Mouse (Mus musculus) intestine, embryonic 16.5 days (tissue): ENCODE measurements around the gene Rhbg. TPM values are rescaled to one million over a fixed set of nuclear protein-coding genes. Genes with fewer than 3 reads are reported as not detected.

Experiments
- ATAC-seq: fragments of 200-750 bp; cut with Nextera tagmentation; 2 replicates; pipeline ENCODE4 v1.8.0; 2017; ENCODE audit warnings: moderate TSS enrichment, moderate library complexity
- H3K27ac ChIP-seq: fragments of 300-500 bp; sonication (generic); 2 replicates; pipeline ENCODE4 v1.5.1; 2014; ENCODE audit warnings: mild to moderate bottlenecking, low read length
- H3K27me3 ChIP-seq: fragments of 300-500 bp; sonication (generic); replicated peaks from 2 replicates; pipeline ENCODE4 v1.6.1; 2014; ENCODE audit warnings: low read length, control low read depth, mixed read lengths; ENCODE audit not compliant: control insufficient read depth, insufficient read depth
- H3K36me3 ChIP-seq: fragments of 300-500 bp; sonication (generic); 2 replicates; pipeline ENCODE4 v1.6.1; 2014; ENCODE audit warnings: low read length, control low read depth; ENCODE audit not compliant: control insufficient read depth, insufficient read depth
- H3K4me1 ChIP-seq: fragments of 300-500 bp; sonication (generic); 2 replicates; pipeline ENCODE4 v1.6.1; 2014; ENCODE audit warnings: low read length, control low read depth, mixed read lengths; ENCODE audit not compliant: control insufficient read depth, insufficient read depth
- H3K4me2 ChIP-seq: fragments of 300-500 bp; sonication (generic); 2 replicates; pipeline ENCODE4 v1.6.1; 2014; ENCODE audit warnings: low read depth, low read length, control low read depth
- H3K4me3 ChIP-seq: fragments of 300-500 bp; sonication (generic); 2 replicates; pipeline ENCODE4 v1.5.1; 2014; ENCODE audit warnings: mild to moderate bottlenecking, low read length
- H3K9ac ChIP-seq: fragments of 300-500 bp; sonication (generic); 2 replicates; pipeline ENCODE4 v1.6.1; 2014; ENCODE audit warnings: low read depth, low read length
- H3K9me3 ChIP-seq: fragments of 300-500 bp; sonication (generic); 2 replicates; pipeline ENCODE4 v1.6.1; 2016; ENCODE audit warnings: low read length, control low read depth; ENCODE audit not compliant: control insufficient read depth
- WGBS: fragments of 180-500 bp; shearing (Covaris S2); extraction: QIAGEN DNeasy Blood & Tissue Kit; methylation state at CpG from one replicate; pipeline ENCODE4 v1.1.7; 2014; 5-methylcytosine and 5-hydroxymethylcytosine counted together
- polyA plus RNA-seq: library from polyadenylated mRNA; unstranded; fragments of >200 nt; fragmentation: Nextera tagmentation; extraction: Ambion mirVana; gene quantifications from 2 replicates; pipeline ENCODE4 v1.2.1, GENCODE M21; 2015

Gene Rhbg
- polyA plus RNA-seq, 1 experiment from 2014 or later = 1.3 TPM

- Histone ChIP-seq H3K4me1 (peaks cover 15% of the 10 kb centered on the region), H3K4me2 (peak overlapping the region; percentile 52), H3K27me3 (peaks cover 92% of the 10 kb centered on the region), H3K9ac (no peak overlapping the region), H3K36me3 (no peaks in the 10 kb centered on the region), H3K27ac (no peak overlapping the region), H3K4me3 (peak overlapping the region; percentile 33), H3K9me3 (no peaks in the 10 kb centered on the region)
- no peak for ATAC-seq
- WGBS = under 1% methylated on average over 48 of the region's 48 CpGs
Observed at GRCm38 (mm10) chr3:88214971-88215552, 39.4 kb downstream of the Rhbg start.

GRCm38 (mm10) chr3:88214197-88214938 is 40.1 kb downstream of the Rhbg start:
- H3K4me1 ChIP-seq = peaks cover 15% of the 10 kb centered on the region
- H3K9me3 ChIP-seq = no peaks in the 10 kb centered on the region
- H3K4me3 ChIP-seq = peak overlapping the region; percentile 33
- no peak for ATAC-seq
- WGBS = 2% methylated on average over 42 of the region's 42 CpGs
- peaks cover 93% of the 10 kb centered on the region for H3K27me3 ChIP-seq
- no peak overlapping the region for H3K9ac ChIP-seq
- no peaks in the 10 kb centered on the region for H3K36me3 ChIP-seq
- H3K4me2 ChIP-seq = 0 out of 2 replicates have a peak overlapping the region, but pooled peaks have one; percentile 52
- no peak overlapping the region for H3K27ac ChIP-seq

GRCm38 (mm10) chr3:88213019-88213418 is 41.5 kb downstream of the Rhbg start:
- WGBS = 3% methylated on average over 2 of the region's 2 CpGs
- Histone ChIP-seq H3K4me2 (no peak overlapping the region), H3K4me1 (peaks cover 15% of the 10 kb centered on the region), H3K36me3 (no peaks in the 10 kb centered on the region), H3K9me3 (no peaks in the 10 kb centered on the region), H3K9ac (no peak overlapping the region), H3K27me3 (peaks cover 94% of the 10 kb centered on the region), H3K4me3 (no peak overlapping the region), H3K27ac (no peak overlapping the region)
- no peak for ATAC-seq

DNA sequence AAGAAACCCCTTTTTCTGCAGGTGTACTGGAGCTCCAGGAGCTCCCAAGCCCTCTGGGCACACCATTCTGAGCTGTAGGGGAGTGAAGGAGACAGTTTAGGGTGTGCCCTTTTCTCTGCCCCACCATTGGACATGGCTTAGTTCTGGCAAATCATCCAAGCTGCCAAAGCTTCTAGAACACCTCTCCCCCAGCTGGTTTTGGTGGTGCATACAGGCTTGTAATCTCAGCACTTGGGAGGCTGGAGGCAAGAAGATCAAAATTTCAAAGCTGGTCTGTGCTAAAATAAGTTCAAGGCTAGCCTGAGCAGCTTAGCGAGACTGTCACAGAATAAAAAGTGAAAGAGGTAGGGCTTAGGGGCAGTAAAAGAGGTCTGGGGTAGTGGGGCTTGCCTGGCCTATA is 42.2 kb downstream of the Rhbg start:
- no peak overlapping the region for H3K9ac ChIP-seq
- WGBS = 0% methylated on average over 1 of the region's 1 CpGs
- no peak for ATAC-seq
- H3K27ac ChIP-seq = no peak overlapping the region
- peaks cover 95% of the 10 kb centered on the region for H3K27me3 ChIP-seq
- no peaks in the 10 kb centered on the region for H3K36me3 ChIP-seq
- no peaks in the 10 kb centered on the region for H3K9me3 ChIP-seq
- peaks cover 15% of the 10 kb centered on the region for H3K4me1 ChIP-seq
- no peak overlapping the region for H3K4me2 ChIP-seq
- H3K4me3 ChIP-seq = no peak overlapping the region

DNA sequence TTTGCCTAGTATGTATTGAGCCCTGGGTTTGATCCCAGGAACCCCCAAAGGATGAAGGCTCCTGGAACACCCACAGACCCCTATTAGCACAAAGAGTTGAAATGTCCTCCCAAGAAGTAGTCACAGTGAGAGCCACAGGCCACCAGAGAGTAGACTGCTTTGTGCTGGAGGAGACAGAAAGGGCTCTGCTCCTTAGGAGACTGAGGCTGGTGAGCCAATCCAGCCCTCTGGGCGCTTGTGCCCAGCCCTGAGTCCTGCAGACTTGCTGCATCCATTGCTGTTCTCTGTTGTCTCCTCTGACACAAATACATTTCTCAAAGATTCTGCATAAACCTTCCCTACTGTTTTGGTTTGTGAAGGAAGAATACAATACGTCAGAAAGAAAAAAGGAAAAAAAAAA is 43.6 kb downstream of the Rhbg start:
- no peak overlapping the region for H3K27ac ChIP-seq
- 18% methylated on average over 2 of the region's 2 CpGs for WGBS
- no peak overlapping the region for H3K9ac ChIP-seq

DNA sequence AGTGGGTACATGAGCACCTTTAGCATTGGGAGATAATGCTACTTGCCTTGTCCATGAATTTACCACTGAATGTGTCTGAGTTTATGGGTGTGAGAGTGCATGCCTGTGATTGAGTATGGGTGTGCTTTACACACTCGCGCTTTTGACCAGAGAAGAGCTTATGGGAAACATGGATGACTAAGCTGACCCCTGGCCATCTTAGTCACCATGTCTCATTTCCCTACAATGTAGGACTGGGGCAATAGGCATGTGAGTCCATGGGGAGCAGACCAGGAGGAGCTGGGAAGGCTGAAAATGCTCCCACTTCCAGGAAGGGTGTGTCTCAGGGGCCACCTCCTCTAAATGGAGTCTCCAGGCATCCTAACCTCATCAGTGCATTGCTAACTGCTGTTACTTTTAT is 44.4 kb downstream of the Rhbg start:
- 31% methylated on average over 2 of the region's 2 CpGs for WGBS
- H3K9ac ChIP-seq = no peak overlapping the region

More for the DNA sequence above, 43.6 kb downstream of the Rhbg start:
- no peaks in the 10 kb centered on the region for H3K36me3 ChIP-seq
- H3K4me1 ChIP-seq = peaks cover 15% of the 10 kb centered on the region
- peaks cover 94% of the 10 kb centered on the region for H3K27me3 ChIP-seq
- ATAC-seq = no peak
- H3K4me3 ChIP-seq = no peak overlapping the region
- H3K9me3 ChIP-seq = no peaks in the 10 kb centered on the region
- no peak overlapping the region for H3K4me2 ChIP-seq

GRCm38 (mm10) chr3:88209306-88209705 is 45.2 kb downstream of the Rhbg start:
- Histone ChIP-seq H3K4me3 (no peak overlapping the region), H3K4me2 (no peak overlapping the region), H3K27me3 (peaks cover 93% of the 10 kb centered on the region), H3K36me3 (no peaks in the 10 kb centered on the region), H3K27ac (no peak overlapping the region), H3K9me3 (no peaks in the 10 kb centered on the region), H3K9ac (no peak overlapping the region), H3K4me1 (peaks cover under 1% of the 10 kb centered on the region; the same call in 1 of the 2 replicates)
- ATAC-seq = no peak
- WGBS = 1% methylated on average over 6 of the region's 6 CpGs

More for the DNA sequence above, 44.4 kb downstream of the Rhbg start:
- Histone ChIP-seq H3K4me3 (no peak overlapping the region), H3K9me3 (no peaks in the 10 kb centered on the region), H3K4me1 (peaks cover 8% of the 10 kb centered on the region), H3K4me2 (no peak overlapping the region), H3K36me3 (no peaks in the 10 kb centered on the region), H3K27me3 (peaks cover 93% of the 10 kb centered on the region), H3K27ac (no peak overlapping the region)
- ATAC-seq = no peak

GRCm38 (mm10) chr3:88208226-88208720 is 46.2 kb downstream of the Rhbg start:
- H3K4me2 ChIP-seq = no peak overlapping the region
- H3K9ac ChIP-seq = no peak overlapping the region
- H3K27me3 ChIP-seq = peaks cover 92% of the 10 kb centered on the region
- no peak overlapping the region for H3K4me3 ChIP-seq
- ATAC-seq = no peak
- H3K9me3 ChIP-seq = no peaks in the 10 kb centered on the region
- H3K36me3 ChIP-seq = no peaks in the 10 kb centered on the region
- WGBS = 13% methylated on average over 3 of the region's 3 CpGs
- H3K27ac ChIP-seq = no peak overlapping the region
- H3K4me1 ChIP-seq = no peaks in the 10 kb centered on the region

DNA sequence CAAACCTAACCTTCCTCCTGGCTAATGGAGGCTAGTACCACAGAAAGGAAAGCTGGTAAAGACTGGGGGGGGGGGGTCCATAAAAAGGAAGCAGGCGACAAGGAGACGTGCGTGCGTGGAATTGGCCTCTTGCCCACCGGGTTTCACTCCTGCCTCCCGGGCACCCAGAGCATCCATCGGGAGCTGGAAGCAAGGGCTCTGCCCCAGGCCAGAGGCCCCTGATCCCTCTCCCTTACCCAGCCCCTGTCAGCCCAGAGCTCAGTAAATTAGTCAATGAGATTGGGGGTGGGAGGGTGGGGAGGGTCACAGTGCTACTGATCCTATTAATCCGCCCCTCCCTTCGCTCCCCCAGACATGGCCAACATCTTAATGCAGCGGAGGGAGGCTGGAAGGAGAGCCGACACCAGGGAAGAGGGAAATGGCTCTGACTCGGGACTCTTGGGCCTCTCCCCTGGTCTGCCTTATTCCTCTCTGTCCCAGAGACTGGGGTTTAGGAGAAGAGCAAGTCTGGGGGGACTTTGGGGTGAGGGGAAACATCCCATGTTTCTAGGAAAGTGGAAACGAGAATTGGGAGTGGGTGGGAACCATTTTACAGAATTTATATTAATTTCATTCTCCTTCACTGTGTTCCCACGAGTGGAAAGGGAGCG is 46.9 kb downstream of the Rhbg start:
- H3K36me3 ChIP-seq = no peaks in the 10 kb centered on the region
- no peak overlapping the region for H3K9ac ChIP-seq
- peaks cover 93% of the 10 kb centered on the region for H3K27me3 ChIP-seq
- H3K27ac ChIP-seq = no peak overlapping the region
- no peak overlapping the region for H3K4me3 ChIP-seq
- H3K4me2 ChIP-seq = no peak overlapping the region
- no peaks in the 10 kb centered on the region for H3K9me3 ChIP-seq
- WGBS = 4% methylated on average over 15 of the region's 15 CpGs
- ATAC-seq = no peak
- H3K4me1 ChIP-seq = no peaks in the 10 kb centered on the region
